Mouse (Mus musculus) ES-E14 (cell line): ENCODE measurements around the gene Prdx6b.

ENCODE experiments used
- CHD2 ChIP-seq: IDR thresholded peaks from 2 replicates; pipeline ENCODE4 v1.6.1; 2014; ENCODE audit warnings: mild to moderate bottlenecking, low read depth, low read length, inconsistent platforms
- HCFC1 ChIP-seq: IDR thresholded peaks from 2 replicates; pipeline ENCODE4 v1.6.1; 2012; ENCODE audit warnings: low read length, inconsistent platforms, borderline replicate concordance; ENCODE audit not compliant: insufficient read depth
- MAFK ChIP-seq: IDR thresholded peaks from 2 replicates; pipeline ENCODE4 v1.6.1; 2014; ENCODE audit warnings: mild to moderate bottlenecking, low read depth, low read length, inconsistent platforms; ENCODE audit not compliant: insufficient read depth
- ZC3H11A ChIP-seq: IDR thresholded peaks from 2 replicates; pipeline ENCODE4 v1.6.1; 2012; ENCODE audit warnings: low read depth, mild to moderate bottlenecking, inconsistent platforms, low read length, borderline replicate concordance

- no peak for TF ChIP-seq HCFC1
- no peak for TF ChIP-seq MAFK
- no peak for TF ChIP-seq ZC3H11A
- no peak for TF ChIP-seq CHD2
These were observed 19.2 kb upstream of the Prdx6b start for GRCm38 (mm10) chr2:80273038-80273437.
